Mouse (Mus musculus) forebrain, embryonic 11.5 days (tissue): Measurements from ENCODE around the gene Atp6v1c2. TPM values are rescaled to one million over a fixed set of nuclear protein-coding genes. Genes with fewer than 3 reads are reported as not detected.

Experiments
- ATAC-seq: fragments of 200-750 bp; cut with Nextera tagmentation; replicated peaks from 2 replicates; pipeline ENCODE4 v1.8.0; 2017; ENCODE audit warnings: moderate TSS enrichment; ENCODE audit not compliant: low FRiP score
- DNase-seq: peaks from one replicate; pipeline ENCODE4 v3.0.0-alpha.2; 2017; ENCODE audit warnings: low spot score
- H3K27ac ChIP-seq: fragments of 300-500 bp; sonication (generic); 2 replicates; pipeline ENCODE4 v1.5.1; 2014; ENCODE audit warnings: low read depth, low read length
- H3K27me3 ChIP-seq: fragments of 300-500 bp; sonication (generic); 2 replicates; pipeline ENCODE4 v1.6.1; 2014; ENCODE audit warnings: mild to moderate bottlenecking, low read length, mixed read lengths; ENCODE audit not compliant: control insufficient read depth, insufficient read depth
- H3K36me3 ChIP-seq: fragments of 300-500 bp; sonication (generic); 2 replicates; pipeline ENCODE4 v1.6.1; 2014; ENCODE audit warnings: mild to moderate bottlenecking, low read length, moderate library complexity, mixed read lengths; ENCODE audit not compliant: control insufficient read depth, insufficient read depth
- H3K4me1 ChIP-seq: fragments of 300-500 bp; sonication (generic); replicated peaks from 2 replicates; pipeline ENCODE4 v1.6.1; 2014; ENCODE audit warnings: low read length, mixed read lengths; ENCODE audit not compliant: control insufficient read depth, insufficient read depth
- H3K4me2 ChIP-seq: fragments of 300-500 bp; sonication (generic); 2 replicates; pipeline ENCODE4 v1.6.1; 2014; ENCODE audit warnings: low read depth, mild to moderate bottlenecking, low read length, moderate library complexity, mixed read lengths; ENCODE audit not compliant: severe bottlenecking
- H3K4me3 ChIP-seq: fragments of 300-500 bp; sonication (generic); 2 replicates; pipeline ENCODE4 v1.5.1; 2014; ENCODE audit warnings: low read depth, low read length
- H3K9ac ChIP-seq: fragments of 300-500 bp; sonication (generic); 2 replicates; pipeline ENCODE4 v1.6.1; 2014; ENCODE audit warnings: low read length
- H3K9me3 ChIP-seq: fragments of 300-500 bp; sonication (generic); 2 replicates; pipeline ENCODE4 v1.6.1; 2016; ENCODE audit warnings: low read length, mixed read lengths; ENCODE audit not compliant: control insufficient read depth
- WGBS: fragments of 180-500 bp; shearing (Covaris S2); extraction: QIAGEN DNeasy Blood & Tissue Kit; methylation state at CpG from one replicate; pipeline ENCODE4 v1.1.7; 2014; 5-methylcytosine and 5-hydroxymethylcytosine counted together
- polyA plus RNA-seq: library from polyadenylated mRNA; unstranded; fragments of >200 nt; fragmentation: Nextera tagmentation; extraction: Ambion mirVana; gene quantifications from 2 replicates; pipeline ENCODE4 v1.2.1, GENCODE M21; 2014

The Atp6v1c2 gene
- polyA plus RNA-seq, 1 experiment from 2014 or later, result 0.39 TPM

DNA sequence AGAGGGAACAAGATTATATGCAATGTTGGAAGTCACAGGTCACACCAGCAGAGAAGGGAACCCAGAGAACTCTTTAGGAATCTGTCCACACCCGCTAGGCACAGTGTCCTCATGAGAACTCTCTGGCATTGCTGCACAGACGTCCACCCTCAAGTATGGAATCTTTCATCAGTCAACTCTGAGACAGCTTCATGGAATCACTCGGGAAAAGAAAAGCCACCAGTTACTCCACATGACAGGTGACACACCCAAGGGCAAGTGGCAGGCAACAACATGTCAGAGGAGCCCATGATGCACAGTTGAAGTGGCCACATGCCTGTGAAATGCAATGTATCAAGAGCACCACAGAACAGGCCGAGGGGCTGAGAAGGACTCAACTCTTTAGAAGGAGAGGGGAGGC is 11.2 kb downstream of the Atp6v1c2 start:
- WGBS, result 78% methylated on average over 4 of the region's 4 CpGs
- H3K36me3 ChIP-seq, result no peaks in the 10 kb centered on the region
- H3K27me3 ChIP-seq, result peaks cover under 1% of the 10 kb centered on the region; the same call in 1 of the 2 replicates
- no peaks in the 10 kb centered on the region for H3K9me3 ChIP-seq
- ATAC-seq, result no peak
- no peaks in the 10 kb centered on the region for H3K4me1 ChIP-seq
- no peak for DNase-seq
- no peak overlapping the region for H3K4me3 ChIP-seq
- H3K27ac ChIP-seq, result no peak overlapping the region
- no peak overlapping the region for H3K9ac ChIP-seq
- H3K4me2 ChIP-seq, result no peak overlapping the region

DNA sequence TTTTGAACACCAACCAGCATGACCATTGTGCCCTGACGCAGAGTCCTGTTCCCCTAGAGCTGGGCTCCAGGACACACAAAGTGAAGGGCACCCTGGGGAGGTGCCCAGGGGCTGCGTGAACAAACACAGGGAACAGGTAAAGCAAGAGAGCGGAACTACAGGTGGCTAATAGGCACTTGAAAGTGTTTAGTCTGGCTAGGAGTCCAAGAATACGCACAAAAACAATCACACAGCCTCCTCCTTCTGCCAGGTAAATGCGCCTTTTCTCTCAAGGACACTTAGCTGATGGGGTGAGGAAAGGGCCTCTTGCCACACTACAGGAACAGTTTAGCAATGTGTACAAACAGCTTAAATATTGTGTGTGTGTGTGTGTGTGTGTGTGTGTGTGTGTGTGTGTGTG is 13.1 kb downstream of the Atp6v1c2 start:
- Histone ChIP-seq H3K27ac (no peak overlapping the region), H3K36me3 (no peaks in the 10 kb centered on the region), H3K4me1 (0 out of 2 replicates have a peak, but pooled peaks cover 1% of the 10 kb centered on the region), H3K4me2 (no peak overlapping the region), H3K9ac (no peak overlapping the region), H3K27me3 (no peaks in the 10 kb centered on the region), H3K9me3 (no peaks in the 10 kb centered on the region), H3K4me3 (no peak overlapping the region)
- DNase-seq (no peak), ATAC-seq (no peak)
- WGBS, result 82% methylated on average over 5 of the region's 5 CpGs

DNA sequence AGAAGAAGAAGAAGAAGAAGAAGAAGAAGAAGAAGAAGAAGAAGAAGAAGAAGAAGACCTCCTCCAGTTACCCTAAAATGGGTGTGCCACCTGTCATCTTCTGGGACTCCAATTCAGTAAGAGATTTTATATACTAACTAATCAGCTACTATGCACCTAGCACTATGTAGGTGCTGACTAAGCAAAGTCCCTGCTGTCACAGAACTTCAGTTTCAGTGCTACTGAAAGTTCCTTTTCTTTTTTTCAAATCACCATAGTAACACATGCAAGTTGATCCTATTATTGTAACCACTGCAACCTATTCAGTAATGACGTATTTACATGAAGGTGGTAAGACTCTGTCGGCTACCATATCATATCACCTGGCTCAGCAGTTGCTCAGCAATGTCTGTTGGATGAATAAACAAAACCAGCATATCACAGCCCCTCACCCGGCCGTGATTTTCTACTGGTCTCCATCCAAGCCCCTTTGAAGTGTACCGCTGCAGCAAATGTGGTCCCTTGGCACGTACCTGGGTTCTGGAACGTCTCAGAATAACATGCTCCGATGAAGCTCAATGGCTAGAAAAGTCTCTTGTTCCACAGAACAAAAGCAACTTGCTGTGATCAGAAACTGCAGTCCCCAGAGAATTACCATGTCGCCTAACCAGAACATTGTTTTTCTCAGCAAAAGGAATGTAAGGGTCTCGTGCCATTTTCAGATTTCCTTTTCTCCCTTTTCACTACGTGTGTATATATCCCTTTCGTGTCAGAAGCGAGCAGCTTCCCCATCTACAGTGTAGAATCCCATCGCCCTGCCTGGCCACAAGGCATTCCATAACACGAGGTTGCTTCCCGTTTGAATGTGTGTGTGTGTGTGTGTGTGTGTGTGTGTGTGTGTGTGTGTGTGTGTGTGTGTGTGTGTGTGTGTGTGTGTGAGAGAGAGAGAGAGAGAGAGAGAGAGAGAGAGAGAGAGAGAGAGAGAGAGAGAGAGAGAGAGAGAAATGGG is 18.0 kb downstream of the Atp6v1c2 start:
- Histone ChIP-seq H3K36me3 (no peaks in the 10 kb centered on the region), H3K9me3 (no peaks in the 10 kb centered on the region), H3K4me3 (no peak overlapping the region), H3K4me2 (no peak overlapping the region), H3K27me3 (no peaks in the 10 kb centered on the region), H3K4me1 (0 out of 2 replicates have a peak, but pooled peaks cover 2% of the 10 kb centered on the region), H3K9ac (no peak overlapping the region), H3K27ac (no peak overlapping the region)
- DNase-seq, result no peak
- ATAC-seq, result 0 out of 2 replicates have a peak, but pooled peaks have one; percentile 21
- 43% methylated on average over 16 of the region's 16 CpGs for WGBS

- Histone ChIP-seq H3K9ac (no peak overlapping the region), H3K27ac (no peak overlapping the region), H3K4me3 (no peak overlapping the region), H3K27me3 (no peaks in the 10 kb centered on the region), H3K36me3 (no peaks in the 10 kb centered on the region), H3K9me3 (no peaks in the 10 kb centered on the region), H3K4me2 (no peak overlapping the region), H3K4me1 (0 out of 2 replicates have a peak, but pooled peaks cover 2% of the 10 kb centered on the region)
- DNase-seq, result no peak
- no peak for ATAC-seq
- 39% methylated on average over 4 of the region's 4 CpGs for WGBS
Observed at GRCm38 (mm10) chr12:17308246-17308645, 20.9 kb downstream of the Atp6v1c2 start.

GRCm38 (mm10) chr12:17305445-17305844 is 23.7 kb downstream of the Atp6v1c2 start:
- WGBS, result 88% methylated on average over 7 of the region's 7 CpGs
- no peak for ATAC-seq
- H3K36me3 ChIP-seq, result no peaks in the 10 kb centered on the region

GRCm38 (mm10) chr12:17299902-17300301 is 29.3 kb downstream of the Atp6v1c2 start:
- Histone ChIP-seq H3K27me3 (no peaks in the 10 kb centered on the region), H3K4me1 (no peaks in the 10 kb centered on the region), H3K4me2 (no peak overlapping the region), H3K36me3 (no peaks in the 10 kb centered on the region), H3K4me3 (no peak overlapping the region), H3K9me3 (no peaks in the 10 kb centered on the region), H3K9ac (no peak overlapping the region), H3K27ac (no peak overlapping the region)
- WGBS, result 89% methylated on average over 1 of the region's 1 CpGs
- DNase-seq (no peak), ATAC-seq (no peak)

More at GRCm38 (mm10) chr12:17305445-17305844, 23.7 kb downstream of the Atp6v1c2 start:
- no peak overlapping the region for H3K27ac ChIP-seq
- H3K4me1 ChIP-seq, result no peaks in the 10 kb centered on the region
- H3K4me2 ChIP-seq, result no peak overlapping the region
- no peak overlapping the region for H3K4me3 ChIP-seq
- no peaks in the 10 kb centered on the region for H3K9me3 ChIP-seq
- no peak for DNase-seq
- H3K27me3 ChIP-seq, result no peaks in the 10 kb centered on the region
- no peak overlapping the region for H3K9ac ChIP-seq

GRCm38 (mm10) chr12:17296899-17297298 is 32.3 kb downstream of the Atp6v1c2 start:
- ATAC-seq (no peak), DNase-seq (no peak)
- WGBS, result 80% methylated on average over 2 of the region's 2 CpGs
- H3K9me3 ChIP-seq, result no peaks in the 10 kb centered on the region
- H3K4me1 ChIP-seq, result no peaks in the 10 kb centered on the region
- H3K36me3 ChIP-seq, result no peaks in the 10 kb centered on the region
- H3K4me3 ChIP-seq, result no peak overlapping the region
- H3K4me2 ChIP-seq, result no peak overlapping the region
- H3K9ac ChIP-seq, result no peak overlapping the region
- H3K27me3 ChIP-seq, result no peaks in the 10 kb centered on the region
- H3K27ac ChIP-seq, result no peak overlapping the region

DNA sequence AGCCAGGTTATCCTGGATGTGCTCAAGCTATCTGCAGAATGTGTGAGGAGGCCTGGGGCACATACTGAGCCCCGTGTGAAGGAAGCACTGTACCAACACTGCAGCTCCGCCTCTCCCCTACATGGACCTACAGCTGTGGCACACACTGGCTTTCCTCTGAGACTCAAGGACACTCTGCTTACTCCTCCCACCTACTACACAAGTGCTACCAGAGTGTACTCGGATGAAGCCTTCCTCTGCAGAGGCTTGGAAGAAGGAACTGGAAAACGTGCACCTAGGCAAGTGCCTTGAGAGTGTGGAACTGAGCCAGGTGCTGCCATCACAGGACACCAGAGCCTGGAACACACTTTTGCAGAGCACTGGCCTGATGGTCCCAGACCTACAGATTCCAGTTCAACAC is 38.6 kb downstream of the Atp6v1c2 start:
- ATAC-seq (no peak), DNase-seq (no peak)
- no peak overlapping the region for H3K9ac ChIP-seq
- no peak overlapping the region for H3K27ac ChIP-seq
- no peaks in the 10 kb centered on the region for H3K27me3 ChIP-seq
- no peak overlapping the region for H3K4me3 ChIP-seq
- WGBS, result 78% methylated on average over 4 of the region's 4 CpGs
- H3K4me1 ChIP-seq, result no peaks in the 10 kb centered on the region
- no peak overlapping the region for H3K4me2 ChIP-seq
- H3K36me3 ChIP-seq, result no peaks in the 10 kb centered on the region
- no peaks in the 10 kb centered on the region for H3K9me3 ChIP-seq
